Mouse (Mus musculus) gastrocnemius, postnatal 36 days (tissue): ENCODE results near the gene Nt5c3b. TPM values are rescaled to one million over a fixed set of nuclear protein-coding genes. Genes with fewer than 3 reads are reported as not detected.
A peak's percentile ranks its signal among the peaks of the same experiment; 100 is the strongest.

ENCODE experiments used
- DNase-seq, 2 experiments: peaks; one replicate each; pipeline ENCODE4 v3.0.0; 2022
- intact Hi-C: fragments of 180-260 bp; cut with DNase I; formaldehyde crosslinking; loops from one replicate; pipeline ENCODE4 v1.15.1; 2025
- total RNA-seq, 2 experiments: library from RNA; stranded (reverse); gene quantifications; 2 replicates each; pipeline ENCODE4 v1.2.3; 2021

The Nt5c3b gene
- total RNA-seq, 2 experiments from 2014 or later: 7.5 to 8.1 TPM

DNA sequence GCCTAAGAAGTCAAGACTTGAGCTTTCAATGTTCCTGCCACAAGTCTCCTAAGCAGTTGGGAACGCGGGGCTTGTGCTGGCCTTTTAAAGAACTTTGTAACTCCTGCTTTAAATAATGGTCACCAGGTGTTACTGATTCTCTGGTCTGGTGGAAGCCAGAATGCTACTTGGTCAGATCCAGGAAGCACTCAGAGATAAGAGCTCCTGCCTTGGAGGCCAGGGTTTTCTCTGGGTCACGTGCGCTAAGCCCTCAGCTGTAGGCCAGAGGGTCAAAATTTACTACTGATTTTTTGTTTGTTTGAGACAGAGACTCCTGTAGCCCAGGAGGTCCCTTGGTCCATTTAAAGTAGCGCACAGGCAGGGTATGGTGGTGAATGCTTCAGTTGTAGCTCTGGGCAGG is 9.6 kb downstream of the Nt5c3b start:
- intact Hi-C loops: no loop called here
- DNase-seq: no peak

DNA sequence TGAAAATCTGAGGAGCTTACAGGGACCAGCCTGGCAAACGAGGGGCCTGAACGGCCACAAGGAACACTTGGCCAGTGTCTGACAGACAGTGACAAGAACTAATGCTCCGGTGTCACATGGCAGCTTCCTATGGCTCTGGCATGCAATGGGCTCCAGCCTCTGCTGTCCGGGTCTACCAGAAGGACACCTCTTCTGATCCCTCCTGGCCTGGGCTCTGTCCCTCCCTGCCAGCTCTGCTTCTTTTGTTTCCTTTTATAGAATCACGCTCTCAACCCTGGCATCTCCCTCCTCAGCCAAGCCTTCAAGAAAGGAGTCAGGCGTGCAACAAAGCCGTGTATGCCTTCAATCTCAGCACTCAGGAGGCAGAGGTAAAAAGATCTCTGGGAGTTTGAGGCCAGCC is 11.6 kb downstream of the Nt5c3b start:
- no peak for DNase-seq
- intact Hi-C loops: loop anchor here (1.0 kb wide), 1 partner anchor 37 kb away; no protein-coding TSS in a partner anchor

DNA sequence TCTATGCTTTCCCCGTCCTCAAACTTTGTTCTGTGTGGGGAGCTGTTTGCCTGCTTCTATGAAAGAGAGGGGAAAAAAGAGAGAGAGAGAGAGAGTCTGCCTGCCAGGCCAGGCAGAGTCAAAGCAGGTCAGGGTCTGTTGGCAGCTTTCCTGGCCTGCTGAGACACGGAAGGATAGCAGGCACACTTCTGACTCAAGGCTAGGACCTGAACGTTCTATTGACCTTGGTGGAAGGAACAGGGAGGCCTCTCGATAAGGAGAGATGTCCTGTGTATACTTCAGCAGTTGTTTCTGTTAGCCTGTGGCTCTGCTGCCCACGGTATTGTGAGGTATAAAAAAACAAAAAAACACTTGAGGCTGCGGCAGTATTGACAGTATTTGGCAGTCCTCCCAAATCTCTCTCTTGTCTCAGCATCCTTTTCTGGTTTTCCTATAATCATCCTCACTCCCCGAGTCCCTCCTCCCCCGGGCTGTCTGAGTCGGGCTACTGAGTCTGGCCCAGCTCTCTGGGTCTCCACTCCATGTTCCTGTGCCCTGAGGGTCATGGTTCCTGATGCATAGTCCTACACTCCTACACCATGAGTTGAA is 12.9 kb downstream of the Nt5c3b start:
- intact Hi-C loops: loop anchor here (2.0 to 5.0 kb wide), 2 partner anchors 126 to 269 kb away; no protein-coding TSS in a partner anchor
- DNase-seq: no peak

DNA sequence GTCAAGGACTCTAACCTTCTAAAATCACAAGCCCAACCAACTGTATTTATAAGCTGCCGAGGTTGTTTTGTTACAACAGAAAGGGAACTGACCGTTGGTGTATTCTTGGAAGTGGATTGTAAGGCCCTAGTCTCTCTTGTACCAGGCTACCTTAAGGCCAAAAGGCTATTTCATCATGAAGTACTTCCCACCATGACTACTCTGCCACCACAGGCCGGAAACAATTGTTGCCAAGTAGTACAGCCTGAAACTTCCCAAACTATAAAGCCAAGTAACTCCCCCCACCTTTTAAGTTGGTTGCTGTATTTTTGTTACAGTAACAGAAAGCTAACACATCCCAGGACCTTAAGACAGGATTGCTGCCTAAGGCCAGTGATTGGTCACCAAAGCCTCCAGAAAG is 14.8 kb downstream of the Nt5c3b start:
- intact Hi-C loops: loop anchor here (2.0 to 5.0 kb wide), 2 partner anchors 46 to 270 kb away; partner anchors contain the start of gene Klhl11
- DNase-seq: no peak

DNA sequence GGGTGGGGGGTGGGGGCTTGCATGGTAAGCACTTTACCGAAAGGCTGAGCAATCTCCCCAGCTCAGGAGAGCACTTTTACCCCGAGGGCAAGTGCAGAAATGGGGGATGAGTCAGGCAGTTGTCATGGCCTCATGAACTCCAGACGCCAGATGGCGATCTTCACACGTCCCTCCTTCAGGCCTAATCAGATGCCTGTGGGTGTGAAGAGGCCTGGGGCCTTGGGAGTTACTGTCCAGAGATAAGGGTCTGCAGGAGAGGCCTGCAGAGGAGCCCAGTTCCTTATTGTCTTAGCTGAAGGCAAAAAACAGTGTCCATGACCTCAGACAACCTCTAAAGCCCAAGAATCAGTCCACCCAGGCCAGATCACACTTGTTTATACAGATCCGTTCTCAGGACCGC is 15.8 kb downstream of the Nt5c3b start:
- peak; percentile 57 to 69 for DNase-seq
- intact Hi-C loops: loop anchor here (2.0 to 5.0 kb wide), 2 partner anchors 47 to 271 kb away; partner anchors contain the start of gene Klhl11

DNA sequence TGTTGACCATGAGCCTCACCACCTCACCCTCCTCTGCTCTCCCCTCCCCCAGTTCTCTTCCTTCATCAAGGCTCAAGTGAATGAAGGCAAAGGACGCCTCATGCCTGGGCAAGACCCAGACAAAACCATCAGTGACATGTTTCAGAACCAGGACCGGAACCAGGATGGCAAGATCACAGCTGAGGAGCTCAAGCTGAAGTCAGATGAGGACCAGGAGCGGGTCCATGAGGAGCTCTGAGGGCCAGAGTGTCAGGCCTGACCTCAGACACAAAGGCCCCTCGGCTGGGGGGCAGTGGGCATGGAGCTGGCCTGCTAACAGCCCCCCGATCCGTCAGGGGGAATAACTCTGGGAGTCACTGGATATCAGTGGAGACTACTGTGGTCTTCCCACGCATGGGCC is 17.8 kb downstream of the Nt5c3b start:
- DNase-seq: no peak
- intact Hi-C loops: no loop called here

DNA sequence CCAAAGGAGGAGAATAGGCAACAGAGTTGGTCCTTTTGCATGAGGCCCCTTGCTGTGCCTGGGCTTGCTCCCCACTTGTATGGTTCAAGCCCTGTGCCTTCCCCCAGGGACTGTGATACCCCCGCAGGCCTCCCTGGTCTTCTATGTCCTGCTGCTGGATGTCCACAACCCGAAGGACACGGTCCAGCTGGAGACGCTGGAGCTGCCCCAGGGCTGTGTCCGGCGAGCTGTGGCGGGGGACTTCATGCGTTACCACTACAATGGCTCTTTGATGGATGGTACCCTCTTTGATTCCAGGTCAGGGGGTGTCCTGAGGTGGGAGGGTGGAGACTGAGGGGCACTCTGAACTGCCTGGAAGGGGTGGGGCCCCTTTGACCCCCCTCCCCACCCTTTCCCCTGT is 20.1 kb downstream of the Nt5c3b start:
- intact Hi-C loops: no loop called here
- no peak for DNase-seq

DNA sequence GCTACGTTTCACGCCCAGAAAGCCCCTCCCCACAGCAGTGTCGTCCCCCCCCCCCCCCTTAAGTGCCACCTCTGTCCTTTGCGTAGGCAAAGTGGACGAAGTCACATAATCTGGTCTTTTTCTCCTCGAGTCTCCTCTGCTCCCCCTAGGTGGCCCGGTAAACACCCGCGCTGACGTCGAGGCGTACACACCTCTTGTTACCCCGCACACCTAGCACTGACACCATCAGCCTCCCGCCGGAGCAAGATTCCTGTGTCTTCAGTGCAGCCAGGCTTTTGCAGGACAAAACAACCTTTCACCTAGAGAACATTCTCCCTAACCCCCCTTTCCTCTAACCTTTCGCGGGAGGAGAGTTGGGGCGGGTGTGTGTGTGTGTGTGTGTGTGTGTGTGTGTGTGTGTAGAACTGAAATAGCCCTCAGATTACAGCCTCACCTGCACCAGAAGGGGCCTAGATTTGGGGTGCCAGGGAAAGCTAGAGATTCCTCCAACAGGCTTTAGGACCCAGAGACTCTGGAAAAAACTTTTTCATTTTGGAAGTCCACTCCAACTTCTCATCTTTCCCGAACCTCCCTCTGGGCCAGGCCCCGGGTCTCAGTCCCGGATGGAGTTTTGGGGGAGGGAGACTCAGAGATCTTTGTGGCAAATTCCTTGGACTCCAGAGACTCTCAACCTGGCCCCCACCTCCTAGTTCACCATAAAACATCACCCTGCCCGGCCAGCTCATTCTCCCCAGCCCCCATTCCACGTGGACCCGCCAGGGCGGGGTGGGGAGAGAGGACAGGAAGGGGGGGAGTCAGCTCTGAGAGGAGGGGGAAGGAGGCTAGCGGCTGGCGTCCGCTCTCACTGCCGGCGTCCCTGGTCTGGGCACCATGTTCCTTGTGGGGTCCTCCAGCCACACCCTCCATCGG is 26.4 kb downstream of the Nt5c3b start, which contains the start of gene Fkbp10:
Gene Fkbp10, plus strand, starts transcription at position 784 of the 909 bp plus-strand sequence.
- intact Hi-C loops: no loop called here
- peak; percentile 65 to 70 for DNase-seq

DNA sequence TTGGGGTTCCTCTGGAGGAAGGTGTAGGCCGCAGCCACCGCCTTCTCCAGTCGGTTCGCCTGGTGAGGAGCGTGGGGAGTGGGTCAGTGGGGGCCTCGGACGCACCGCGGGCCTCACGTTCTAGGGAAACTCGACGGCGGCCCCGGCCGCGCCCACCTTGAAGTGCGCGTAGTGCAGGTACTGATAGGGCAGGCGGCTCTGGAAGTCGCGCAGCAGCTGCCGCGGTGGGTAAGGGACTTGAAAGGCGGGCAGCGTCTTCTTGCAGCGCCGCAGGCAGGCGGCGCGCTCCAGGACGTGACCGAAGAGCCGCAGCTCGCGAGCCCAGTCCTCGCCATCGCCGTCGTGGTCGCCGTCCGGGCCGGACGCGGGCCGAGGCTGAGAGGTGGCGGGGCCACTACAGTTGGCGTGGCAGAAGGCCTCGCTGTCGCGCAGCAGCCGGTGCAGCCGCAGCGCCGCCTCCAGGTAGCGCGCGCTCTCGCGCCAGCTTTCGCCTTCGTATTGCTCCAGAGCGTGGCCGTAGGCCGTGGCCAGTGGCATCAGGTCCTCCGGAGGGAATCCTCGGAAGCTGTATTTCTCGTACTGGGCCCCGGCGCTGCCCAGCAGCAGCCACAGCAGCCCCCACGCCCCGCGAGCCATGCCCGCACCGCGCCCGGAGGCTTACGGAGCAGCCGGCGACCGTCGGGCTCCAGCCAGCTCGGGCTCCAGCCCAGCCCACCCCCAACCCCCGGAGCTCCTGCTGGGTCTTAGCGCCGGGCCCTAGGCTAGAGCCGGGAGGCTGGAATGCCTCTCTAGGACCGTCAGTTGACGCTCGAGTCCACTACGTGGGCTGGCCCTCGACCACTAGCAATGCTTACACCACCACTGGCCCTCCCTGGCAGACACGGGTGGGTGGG is 27.3 kb downstream of the Nt5c3b start, which contains the start of gene P3h4:
Gene P3h4, minus strand, starts transcription at position 816 of the 893 bp plus-strand sequence.
- intact Hi-C loops: no loop called here
- peak; percentile 78 to 79 for DNase-seq

DNA sequence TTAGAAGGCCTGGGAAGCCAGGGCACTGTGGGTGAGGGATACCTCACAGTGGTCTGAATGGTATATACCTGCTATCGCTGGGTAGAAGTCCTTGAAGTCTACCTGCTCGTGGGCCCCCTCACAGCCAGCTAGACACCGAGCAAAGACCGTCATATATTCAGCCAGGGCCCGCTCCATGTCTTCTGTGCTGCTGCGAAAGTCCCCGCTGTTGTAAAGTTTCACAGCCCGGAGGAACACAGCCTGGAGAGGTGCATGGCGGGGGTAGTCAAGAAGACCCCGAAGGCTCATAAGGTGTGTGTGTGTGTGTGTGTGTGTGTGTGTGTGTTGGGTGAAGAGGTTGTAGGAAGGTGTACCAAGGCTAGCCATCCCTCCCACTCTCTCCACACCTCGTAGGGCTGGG is 28.1 kb downstream of the Nt5c3b start:
- DNase-seq: no peak
- intact Hi-C loops: no loop called here

DNA sequence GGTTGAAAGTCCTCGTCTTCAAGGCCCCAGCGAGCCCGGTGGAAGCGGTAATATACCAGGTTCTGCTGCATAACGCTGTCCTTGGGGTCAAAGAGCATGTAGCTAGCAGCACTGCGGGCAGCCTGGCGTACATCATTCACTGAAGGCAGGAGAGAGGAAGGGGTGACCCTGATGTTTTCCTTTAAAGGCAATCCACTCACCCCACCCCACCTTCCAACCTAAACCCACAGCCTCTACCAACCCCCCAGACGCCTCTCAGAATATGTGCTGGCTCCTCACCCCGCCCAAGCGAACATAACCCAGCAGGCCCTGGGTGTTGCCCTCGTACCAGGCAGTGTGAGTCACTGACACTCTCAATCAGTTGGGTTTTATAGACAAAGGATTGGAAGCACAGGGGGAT is 29.9 kb downstream of the Nt5c3b start:
- intact Hi-C loops: no loop called here
- no peak for DNase-seq

DNA sequence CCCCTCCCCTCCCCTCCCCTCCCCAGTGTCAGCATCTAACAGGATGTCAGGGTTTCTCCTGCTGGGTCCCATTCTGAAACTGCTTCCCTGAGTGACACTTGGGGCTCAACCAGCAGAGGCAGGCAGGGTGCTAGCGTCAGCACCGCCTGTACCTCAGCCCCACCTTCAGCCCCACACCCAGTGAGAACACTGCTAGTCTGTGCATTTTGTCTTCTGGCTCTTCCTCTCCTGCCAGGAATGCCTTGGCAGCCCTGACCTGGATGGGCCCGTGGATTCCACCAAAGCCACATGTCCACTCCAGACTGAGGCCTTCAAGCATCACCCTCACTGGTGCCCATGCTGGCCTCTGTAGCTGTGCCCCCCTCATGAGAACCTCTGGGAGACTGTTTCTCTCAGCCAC is 31.9 kb downstream of the Nt5c3b start:
- DNase-seq: no peak
- intact Hi-C loops: no loop called here

DNA sequence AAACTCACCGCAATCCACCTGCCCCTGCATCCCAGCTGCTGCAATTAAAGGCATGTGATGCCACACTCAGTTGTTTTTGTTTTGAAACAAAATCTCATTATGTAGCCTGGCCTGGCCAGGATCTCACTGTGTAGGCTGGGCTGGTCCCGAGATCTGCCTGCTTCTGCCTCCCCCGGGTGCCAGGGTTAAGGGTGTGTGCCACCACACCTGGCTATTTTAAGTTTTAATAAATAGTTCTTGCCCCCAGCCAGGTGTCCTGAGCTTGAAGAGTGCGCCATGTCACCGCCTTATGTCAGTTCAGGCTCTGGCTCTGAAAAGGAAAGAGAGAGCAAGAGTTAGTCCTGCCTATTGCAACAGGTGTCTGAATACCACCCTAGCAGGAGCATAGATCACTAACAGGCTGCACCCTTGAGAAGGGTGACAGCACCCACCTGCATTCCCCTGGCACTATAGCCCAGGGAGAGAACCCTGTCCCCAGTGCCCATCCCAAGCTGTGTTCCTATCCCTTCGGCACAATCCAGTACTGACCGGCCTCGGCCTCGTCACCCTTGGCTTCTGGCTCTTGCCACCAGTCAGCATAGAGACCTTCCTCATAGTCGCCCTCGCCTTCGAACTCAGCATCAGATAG is 32.7 kb downstream of the Nt5c3b start:
- intact Hi-C loops: loop anchor here (1.0 kb wide), 1 partner anchor 47 kb away; no protein-coding TSS in a partner anchor
- DNase-seq: no peak

DNA sequence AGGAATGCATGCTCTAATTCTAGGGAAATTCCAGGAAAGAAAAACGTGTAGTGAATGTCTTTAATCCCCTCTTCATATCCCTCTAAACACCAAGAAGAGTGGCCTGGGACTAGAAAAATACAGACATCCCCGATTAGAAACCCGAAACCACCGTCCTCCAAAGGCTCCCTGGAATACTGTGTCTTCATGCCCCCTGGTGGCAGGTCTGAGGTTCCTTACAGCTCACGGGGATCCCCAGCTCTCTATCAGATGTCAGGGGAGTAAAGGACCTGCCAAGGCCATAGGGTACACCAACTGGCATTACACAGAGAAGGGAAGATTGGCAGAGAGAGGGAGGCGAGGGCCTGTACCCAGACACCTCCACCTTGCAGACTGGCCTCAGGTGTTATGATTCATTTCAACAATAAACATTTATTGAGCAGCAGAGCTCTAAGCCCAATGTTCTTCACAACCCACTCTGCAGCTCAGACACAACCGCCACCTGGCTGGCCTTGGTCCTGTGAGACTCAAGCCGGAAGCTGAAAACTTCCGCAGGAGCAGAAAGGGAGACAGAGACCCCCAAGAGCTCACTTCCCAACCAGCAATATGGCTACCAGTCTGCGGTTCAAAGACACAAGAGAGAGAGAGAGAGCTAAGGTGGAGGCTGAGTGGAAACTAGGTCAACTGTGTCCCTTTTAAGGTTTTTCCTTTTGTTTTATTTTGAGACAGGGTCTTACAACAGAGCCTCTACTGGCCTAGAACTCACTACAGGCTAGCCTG is 33.4 kb downstream of the Nt5c3b start:
- DNase-seq: peak; percentile 60 to 73

DNA sequence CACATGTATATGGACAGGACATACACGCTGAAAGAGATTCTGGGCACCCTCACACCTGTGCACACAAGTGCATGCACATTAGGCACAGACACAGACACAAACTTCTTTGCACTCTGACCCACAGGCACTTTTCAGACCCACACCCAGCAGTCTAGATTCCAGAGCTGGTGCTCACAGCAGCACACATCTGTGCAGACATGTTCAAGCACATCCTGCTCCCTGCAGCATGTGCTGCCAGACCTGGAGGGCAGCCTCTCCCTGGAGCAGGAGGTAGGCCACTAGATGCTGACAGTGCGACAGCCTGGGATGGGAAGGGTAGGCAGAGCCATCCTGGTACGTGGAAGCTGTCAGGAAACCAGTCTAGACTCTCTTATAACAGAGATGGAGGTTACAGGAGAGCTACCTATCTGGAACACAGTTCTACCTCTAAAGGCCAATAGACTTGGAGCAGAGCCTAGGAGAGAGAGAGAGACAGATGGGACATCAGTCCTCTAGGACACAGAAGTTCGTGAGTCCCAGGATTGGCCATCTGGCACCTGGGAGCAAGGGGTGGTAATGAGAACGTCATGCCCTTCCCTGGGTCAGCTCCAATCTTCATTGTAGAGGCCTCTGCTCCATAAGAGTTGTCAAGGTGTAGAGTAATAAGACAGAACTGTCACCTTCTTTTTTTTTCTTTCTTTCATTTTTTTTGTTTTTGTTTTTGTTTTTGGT is 34.5 kb downstream of the Nt5c3b start:
- no peak for DNase-seq
- intact Hi-C loops: no loop called here

More for the DNA sequence above, 33.4 kb downstream of the Nt5c3b start:
- intact Hi-C loops: loop anchor here (1.0 kb wide), 1 partner anchor 46 kb away; no protein-coding TSS in a partner anchor

DNA sequence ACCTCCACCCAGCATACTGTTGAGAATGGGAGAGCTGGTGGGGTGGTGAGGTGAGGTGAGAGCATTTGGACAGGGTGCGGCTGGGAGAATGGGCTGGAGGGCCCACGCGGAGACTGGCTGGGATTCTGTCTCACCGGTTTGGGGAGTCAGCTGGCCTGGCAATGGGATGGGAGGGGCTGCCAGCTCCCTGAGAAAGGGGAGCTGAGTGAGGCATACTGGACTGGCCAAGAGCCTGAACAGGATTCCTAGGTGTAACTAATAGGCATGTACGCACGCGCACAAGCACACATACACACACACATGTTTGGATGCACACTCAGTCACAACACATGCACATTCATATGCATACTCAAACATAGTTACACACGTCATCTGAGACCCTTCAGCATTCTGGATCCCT is 35.3 kb downstream of the Nt5c3b start:
- DNase-seq: no peak
- intact Hi-C loops: no loop called here

DNA sequence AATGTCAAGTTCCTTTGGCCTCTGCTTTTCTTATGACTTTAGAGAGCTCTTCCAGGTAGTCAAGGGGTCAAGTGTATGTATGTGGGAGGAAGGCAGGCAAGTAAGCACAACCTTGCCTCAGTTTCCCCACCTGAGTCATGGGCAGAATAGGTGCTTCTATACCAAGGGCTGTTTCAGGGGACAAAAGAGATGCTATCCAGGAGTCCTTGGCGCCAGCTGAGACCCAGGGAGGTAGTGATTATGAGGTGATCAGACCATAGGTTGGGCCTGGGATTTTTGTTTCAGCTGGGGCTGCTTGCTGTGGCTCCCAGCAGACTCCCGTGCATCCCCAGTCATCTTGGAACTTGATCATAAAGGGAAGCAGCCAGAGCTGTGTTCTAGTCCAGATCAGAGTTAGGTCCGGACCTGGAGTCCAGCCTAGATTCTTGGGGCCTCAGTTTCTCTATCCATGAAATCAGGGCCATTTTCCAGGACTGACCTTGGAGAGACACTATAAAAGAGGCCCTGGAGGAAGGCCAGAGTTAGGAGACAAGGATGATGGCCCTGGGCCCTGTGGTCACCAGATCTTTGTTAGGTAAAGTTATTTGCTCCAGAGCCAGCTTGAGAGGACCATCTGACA is 37.0 kb downstream of the Nt5c3b start:
- intact Hi-C loops: no loop called here
- no peak for DNase-seq
